Mouse (Mus musculus) liver, embryonic 14.5 days (tissue): Measurements from ENCODE around the gene Nol3. TPM values are rescaled to one million over a fixed set of nuclear protein-coding genes. Genes with fewer than 3 reads are reported as not detected.

Experiments
- ATAC-seq: fragments of 200-750 bp; cut with Nextera tagmentation; 2 replicates; pipeline ENCODE4 v1.8.0; 2017; ENCODE audit warnings: moderate number of reproducible peaks, mild to moderate bottlenecking, moderate library complexity; ENCODE audit not compliant: insufficient read depth
- DNase-seq, 3 experiments: peaks; one replicate each; pipeline ENCODE4 v3.0.0-alpha.2; 2012 to 2013; ENCODE audit warnings: low read depth in 3 of 3, low spot score in 3 of 3
- H3K27ac ChIP-seq: fragments of 300-500 bp; sonication (generic); 2 replicates; pipeline ENCODE4 v1.5.1; 2014; ENCODE audit warnings: moderate library complexity, mild to moderate bottlenecking, control low read depth, inconsistent platforms
- H3K27me3 ChIP-seq: fragments of 300-500 bp; sonication (generic); 2 replicates; pipeline ENCODE4 v1.6.1; 2014; ENCODE audit warnings: mild to moderate bottlenecking, low read length, moderate library complexity; ENCODE audit not compliant: control insufficient read depth, insufficient read depth
- H3K36me3 ChIP-seq: fragments of 300-500 bp; sonication (generic); replicated peaks from 2 replicates; pipeline ENCODE4 v1.6.1; 2014; ENCODE audit warnings: low read depth; ENCODE audit not compliant: control insufficient read depth, insufficient read depth
- H3K4me1 ChIP-seq, 2 experiments: fragments of 200-500 bp in 1 of 2; fragments of 300-500 bp in 1 of 2; sonication (generic) in 1 of 2; replicated peaks; 2 replicates each; pipeline ENCODE4 v1.6.1; 2012 to 2014; ENCODE audit warnings: antibody characterized with exemption in 1 of 2, inconsistent platforms in 1 of 2, low read length in 1 of 2; ENCODE audit not compliant: control insufficient read depth in 2 of 2, insufficient read depth in 2 of 2
- H3K4me2 ChIP-seq: fragments of 300-500 bp; sonication (generic); 2 replicates; pipeline ENCODE4 v1.6.1; 2014; ENCODE audit warnings: low read depth, mild to moderate bottlenecking, control low read depth, moderate library complexity
- H3K4me3 ChIP-seq, 2 experiments: fragments of 200-500 bp in 1 of 2; fragments of 300-500 bp in 1 of 2; sonication (generic) in 1 of 2; 2 replicates each; pipeline ENCODE4 v1.5.1; 2012 to 2014; ENCODE audit warnings: low read depth in 2 of 2, low read length in 2 of 2, mild to moderate bottlenecking in 2 of 2, control low read depth in 1 of 2, inconsistent platforms in 1 of 2, moderate library complexity in 1 of 2; ENCODE audit not compliant: insufficient read depth in 1 of 2
- H3K9ac ChIP-seq: fragments of 300-500 bp; sonication (generic); replicated peaks from 2 replicates; pipeline ENCODE4 v1.6.1; 2014; ENCODE audit warnings: mild to moderate bottlenecking, control low read depth, moderate library complexity
- H3K9me3 ChIP-seq: fragments of 300-500 bp; sonication (generic); 2 replicates; pipeline ENCODE4 v1.6.1; 2016; ENCODE audit warnings: low read length, mixed read lengths; ENCODE audit not compliant: control insufficient read depth
- CTCF ChIP-seq: IDR thresholded peaks from 2 replicates; pipeline ENCODE4 v1.5.1; 2016; ENCODE audit warnings: antibody characterized with exemption, low read depth, control low read depth
- EP300 ChIP-seq: IDR thresholded peaks from 2 replicates; pipeline ENCODE4 v1.6.1; 2016; ENCODE audit warnings: antibody characterized with exemption, low read depth
- WGBS: fragments of 180-500 bp; shearing (Covaris S2); extraction: QIAGEN DNeasy Blood & Tissue Kit; methylation state at CpG from one replicate; pipeline ENCODE4 v1.1.7; 2014; ENCODE audit not compliant: insufficient replicate concordance; 5-methylcytosine and 5-hydroxymethylcytosine counted together
- polyA plus RNA-seq, 2 experiments: library from polyadenylated mRNA; depleted of rRNA in 1 of 2; stranded (reverse) in 1 of 2; unstranded in 1 of 2; fragments of >200 nt; fragmentation: Nextera tagmentation in 1 of 2; extraction: Ambion mirVana in 1 of 2; gene quantifications; 2 replicates each; pipeline versions ENCODE4 v1.2.1 to v1.2.3; 2012 to 2014

The Nol3 gene
- polyA plus RNA-seq, 2 experiments = 0.02 TPM; not detected in 1

DNA sequence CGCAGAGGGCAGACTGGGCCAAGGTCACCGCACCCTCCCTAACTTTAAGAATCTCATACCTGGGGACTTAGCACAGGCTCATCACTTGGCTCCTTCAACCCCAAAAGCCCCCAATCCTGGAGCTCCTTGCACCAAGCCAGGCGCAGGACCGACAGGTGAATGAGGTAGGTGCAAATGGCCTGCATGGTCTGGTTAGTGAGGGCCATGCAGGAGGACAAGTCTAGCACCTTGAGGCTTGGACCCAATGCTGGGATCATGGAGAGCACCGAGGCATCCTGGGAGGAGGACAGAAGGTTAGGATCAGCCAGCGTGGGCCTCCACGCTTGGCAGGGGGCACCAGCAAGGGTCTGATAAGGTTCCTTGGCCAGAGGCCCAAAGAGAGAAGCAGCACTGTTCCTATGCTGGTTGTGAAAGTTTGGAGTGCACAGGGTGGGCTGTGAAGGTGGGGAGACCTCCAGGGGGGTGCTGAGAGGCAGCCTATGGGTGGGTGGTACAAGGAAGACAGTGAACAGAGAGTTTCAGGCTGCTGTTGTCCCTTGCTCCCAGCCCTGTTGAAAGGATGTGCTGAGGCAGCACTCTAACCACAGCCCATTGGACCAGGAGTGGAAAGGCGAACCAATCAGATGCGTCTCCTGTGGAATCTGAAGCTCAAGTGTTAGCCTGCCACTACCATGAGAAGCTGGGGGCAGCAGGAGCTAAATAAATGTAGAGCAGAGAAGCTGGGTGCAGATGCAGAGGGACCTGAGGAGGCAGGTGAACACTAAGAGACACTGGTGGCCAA is 37.9 kb downstream of the Nol3 start:
- no peak overlapping the region for H3K4me3 ChIP-seq
- peak overlapping the region; percentile 25; the same call in 1 of the 2 replicates for H3K9ac ChIP-seq
- H3K36me3 ChIP-seq = peaks cover 78% of the 10 kb centered on the region
- TF ChIP-seq EP300 (no peak), CTCF (0 out of 2 replicates have a peak, but pooled peaks have one; percentile 2)
- peak overlapping the region; percentile 8; the same call in 1 of the 2 replicates for H3K27ac ChIP-seq
- no peaks in the 10 kb centered on the region for H3K27me3 ChIP-seq
- ATAC-seq (peak; percentile 40), DNase-seq (no peak)
- peaks cover 26 to 28% of the 10 kb centered on the region in 2 experiments for H3K4me1 ChIP-seq
- peak overlapping the region; percentile 51 for H3K4me2 ChIP-seq
- WGBS = 73% methylated on average over 9 of the region's 9 CpGs
- no peaks in the 10 kb centered on the region for H3K9me3 ChIP-seq

DNA sequence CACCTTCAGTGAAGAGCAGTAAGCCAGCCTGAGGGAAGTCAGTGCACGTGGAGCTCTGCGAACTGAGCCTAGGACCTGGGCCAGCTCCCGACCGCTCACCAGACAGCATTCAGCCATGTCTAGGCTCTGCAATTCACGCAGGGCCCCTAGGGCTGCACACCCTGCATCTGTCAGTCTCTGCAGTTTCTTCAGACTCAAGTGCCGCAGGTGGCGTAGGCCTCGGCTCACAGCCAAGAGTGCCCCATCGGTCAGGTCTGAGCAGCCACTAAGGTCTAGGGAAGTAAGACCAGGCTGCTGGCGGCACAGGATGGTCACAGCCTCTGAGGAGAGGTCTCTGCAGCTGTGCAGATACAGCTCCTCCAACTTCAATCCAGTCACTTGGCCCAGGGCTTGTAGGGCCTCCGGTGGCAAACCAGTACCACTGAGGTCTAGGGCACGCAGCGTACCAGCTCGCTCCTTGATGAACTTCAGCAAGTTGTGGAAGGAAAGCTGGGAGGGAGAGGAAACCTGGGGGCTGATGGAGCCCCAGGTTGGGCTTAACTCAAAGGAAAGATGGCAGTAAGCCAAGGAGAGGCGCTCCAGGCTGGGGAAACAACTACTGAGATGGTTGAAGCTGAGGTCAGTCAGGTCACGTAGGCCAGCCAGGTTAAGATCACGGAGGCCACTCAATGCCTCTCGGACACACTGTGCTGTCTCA is 39.3 kb downstream of the Nol3 start:
- H3K4me2 ChIP-seq = no peak overlapping the region
- no peak overlapping the region for H3K9ac ChIP-seq
- TF ChIP-seq CTCF = no peak
- whole genome bisulfite sequencing = 92% methylated on average over 18 of the region's 18 CpGs
- no peak overlapping the region for H3K27ac ChIP-seq
- no peak for DNase-seq
- H3K27me3 ChIP-seq = no peaks in the 10 kb centered on the region
- no peaks in the 10 kb centered on the region for H3K9me3 ChIP-seq
- peaks cover 72% of the 10 kb centered on the region for H3K36me3 ChIP-seq
- no peak for ATAC-seq
- peaks cover 39 to 41% of the 10 kb centered on the region in 2 experiments for H3K4me1 ChIP-seq
- no peak overlapping the region for H3K4me3 ChIP-seq

DNA sequence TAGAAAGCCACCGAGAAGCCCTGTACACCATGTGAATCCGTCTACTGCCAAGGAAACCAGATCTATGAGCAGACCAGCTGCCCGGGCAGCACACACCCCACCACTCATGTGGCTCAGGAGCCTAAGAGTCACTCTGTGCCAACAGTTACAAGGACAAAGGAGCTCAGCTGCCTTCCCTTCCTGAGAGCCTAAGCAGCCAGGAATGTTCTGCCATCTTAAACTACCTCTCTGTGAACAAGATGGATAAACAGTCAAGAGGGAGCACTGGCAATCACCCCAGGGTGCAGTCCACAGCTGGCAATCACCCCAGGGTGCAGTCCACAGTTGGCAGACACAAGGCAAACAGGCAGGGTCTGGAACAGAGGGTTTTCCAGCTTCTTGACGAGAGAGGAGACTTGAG is 42.0 kb downstream of the Nol3 start:
- ATAC-seq = no peak
- Histone ChIP-seq H3K9me3 (no peaks in the 10 kb centered on the region), H3K4me1 (peaks cover 38 to 43% of the 10 kb centered on the region in 2 experiments), H3K27ac (no peak overlapping the region), H3K9ac (no peak overlapping the region), H3K36me3 (peaks cover 57% of the 10 kb centered on the region), H3K4me2 (no peak overlapping the region), H3K27me3 (no peaks in the 10 kb centered on the region), H3K4me3 (no peak overlapping the region)
- 84% methylated on average over 4 of the region's 4 CpGs for WGBS
- no peak for TF ChIP-seq CTCF
- no peak for TF ChIP-seq EP300
- DNase-seq = no peak

DNA sequence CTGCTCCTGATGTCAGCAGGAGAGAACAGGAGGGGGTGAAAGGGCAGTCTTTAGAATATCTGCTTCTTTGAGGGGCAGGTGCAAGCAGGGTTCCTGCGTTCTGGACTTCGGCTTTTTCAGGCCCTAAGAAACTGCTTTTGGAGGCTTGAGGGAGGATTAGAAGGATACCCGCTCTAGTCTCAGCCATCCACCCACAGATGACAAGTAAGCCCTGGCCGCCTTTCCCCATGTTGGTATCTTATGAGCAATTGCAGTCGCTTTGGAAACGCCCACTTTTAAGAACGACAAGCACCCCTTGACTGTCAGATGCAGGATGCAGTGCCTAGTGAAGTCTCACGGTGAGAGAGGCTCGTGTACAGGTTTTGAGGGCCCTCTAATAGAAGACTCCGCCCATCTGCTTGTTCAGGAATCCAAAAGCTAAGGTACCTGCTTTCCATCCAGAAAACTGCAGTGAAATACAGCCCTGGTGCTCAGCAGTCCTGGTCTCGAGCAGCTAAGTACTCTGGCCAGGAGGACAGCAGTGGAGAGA is 42.8 kb downstream of the Nol3 start:
- Histone ChIP-seq H3K4me1 (peaks cover 38 to 42% of the 10 kb centered on the region in 2 experiments), H3K9me3 (no peaks in the 10 kb centered on the region), H3K27me3 (no peaks in the 10 kb centered on the region), H3K4me2 (no peak overlapping the region), H3K36me3 (peaks cover 50% of the 10 kb centered on the region), H3K27ac (no peak overlapping the region), H3K4me3 (no peak overlapping the region), H3K9ac (no peak overlapping the region)
- WGBS = 76% methylated on average over 11 of the region's 11 CpGs
- ATAC-seq (no peak), DNase-seq (no peak)
- TF ChIP-seq EP300 (no peak), CTCF (no peak)

DNA sequence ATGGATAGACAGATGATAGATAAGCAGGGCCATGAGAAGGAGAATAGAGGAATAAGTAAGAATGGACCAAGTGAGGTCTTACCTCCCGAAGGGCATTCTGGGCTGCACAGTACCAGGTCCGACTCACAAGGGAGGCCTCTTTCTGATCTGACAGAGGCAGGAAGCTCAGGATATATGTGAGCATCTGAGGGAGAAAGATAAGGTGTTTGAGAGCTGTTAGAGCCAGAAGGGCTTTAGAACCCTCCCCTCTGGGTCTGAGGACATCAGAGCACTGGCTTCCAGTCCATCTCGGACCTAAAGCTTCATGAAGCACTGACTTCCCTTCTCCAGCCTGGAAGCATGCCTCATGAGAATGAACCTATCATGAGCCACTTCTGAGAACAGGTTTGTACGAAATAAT is 47.2 kb downstream of the Nol3 start:
- Histone ChIP-seq H3K36me3 (peaks cover 18% of the 10 kb centered on the region), H3K9ac (peak overlapping the region; percentile 81), H3K27ac (peak overlapping the region; percentile 98), H3K4me1 (peaks cover 50 to 53% of the 10 kb centered on the region in 2 experiments), H3K9me3 (no peaks in the 10 kb centered on the region), H3K4me2 (peak overlapping the region; percentile 89), H3K4me3 (peak overlapping the region; percentile 64 to 75), H3K27me3 (no peaks in the 10 kb centered on the region)
- TF ChIP-seq EP300 (peak; percentile 87), CTCF (no peak)
- peak; percentile 75 to 82 (median 81) for DNase-seq
- WGBS = 17% methylated on average over 4 of the region's 4 CpGs
- ATAC-seq = peak; percentile 81
